Mouse (Mus musculus) ZHBTc4 (cell line): ENCODE results near the gene Guca1b.
"Not testable (repeated sequence)": the region's sequence is repeated elsewhere in the genome, so short reads cannot be mapped to it uniquely, and the experiment has no call there.

ENCODE experiments used
- DNase-seq: peaks from one replicate; pipeline ENCODE4 v3.0.0-alpha.2; 2011; ENCODE audit warnings: low read depth, low spot score

Gene Guca1b

DNA sequence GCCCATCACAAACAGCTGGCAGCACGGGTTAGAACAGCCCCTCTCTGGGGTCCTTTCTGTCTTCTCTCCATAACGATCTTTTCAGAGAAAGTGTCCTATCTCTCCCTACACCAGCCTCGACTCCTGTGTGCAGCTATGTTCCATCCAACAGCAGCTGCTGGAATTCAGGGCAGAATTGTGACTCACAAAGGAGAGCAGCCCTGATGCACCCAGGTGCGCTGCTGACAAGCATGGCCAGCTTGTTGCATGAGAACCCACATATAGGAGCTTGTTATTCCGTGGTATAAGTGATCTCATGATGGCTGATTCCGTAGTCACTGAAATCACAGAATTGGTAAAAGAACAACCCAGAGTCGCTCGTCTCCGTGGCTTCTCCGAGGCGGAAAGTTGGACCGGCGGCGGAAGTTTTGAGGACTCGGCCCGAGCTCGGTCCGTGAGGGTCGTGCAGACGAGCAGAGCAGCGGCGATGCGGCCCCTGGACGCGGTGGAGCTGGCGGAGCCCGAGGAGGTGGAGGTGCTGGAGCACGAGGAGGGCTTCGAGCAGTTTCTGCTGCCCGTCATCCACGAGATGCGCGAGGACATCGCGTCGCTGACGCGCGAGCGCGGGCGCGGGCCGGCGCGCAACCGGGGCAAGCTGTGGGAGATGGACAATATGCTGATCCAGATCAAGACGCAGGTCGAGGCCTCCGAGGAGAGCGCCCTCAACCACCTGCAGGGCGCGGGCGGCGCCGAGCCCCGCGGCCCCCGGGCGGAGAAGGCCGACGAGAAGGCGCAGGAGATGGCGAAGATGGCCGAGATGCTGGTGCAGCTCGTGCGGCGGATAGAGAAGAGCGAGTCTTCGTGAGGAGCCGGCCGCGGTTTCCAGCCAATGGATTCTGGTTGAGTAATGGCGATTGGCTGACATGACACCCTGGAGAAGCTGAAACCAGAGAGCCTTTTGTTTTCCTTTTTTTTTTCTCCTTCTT, 25.0 kb downstream of the Guca1b start:
- peak; percentile 32 for DNase-seq

DNA sequence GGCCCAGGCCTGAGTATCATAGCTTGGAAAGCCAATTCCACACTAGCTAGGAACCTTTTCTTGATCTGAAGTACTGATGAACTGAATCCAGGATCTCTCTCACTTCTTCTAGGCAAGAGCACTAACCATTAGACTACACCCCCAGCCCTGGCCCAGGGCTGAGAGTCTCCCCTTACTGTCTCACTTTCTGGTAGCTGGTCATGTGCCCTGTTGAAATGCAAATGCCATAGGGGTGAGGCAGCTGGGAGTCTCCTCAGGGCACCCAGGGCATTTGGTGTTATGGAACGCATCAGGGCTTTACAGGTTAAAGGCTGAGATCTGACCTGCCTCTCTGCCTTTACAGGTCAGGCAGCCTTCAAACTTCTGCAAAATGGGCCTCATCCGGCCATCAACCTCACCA, 35.0 kb downstream of the Guca1b start:
- peak; percentile 69 for DNase-seq

DNA sequence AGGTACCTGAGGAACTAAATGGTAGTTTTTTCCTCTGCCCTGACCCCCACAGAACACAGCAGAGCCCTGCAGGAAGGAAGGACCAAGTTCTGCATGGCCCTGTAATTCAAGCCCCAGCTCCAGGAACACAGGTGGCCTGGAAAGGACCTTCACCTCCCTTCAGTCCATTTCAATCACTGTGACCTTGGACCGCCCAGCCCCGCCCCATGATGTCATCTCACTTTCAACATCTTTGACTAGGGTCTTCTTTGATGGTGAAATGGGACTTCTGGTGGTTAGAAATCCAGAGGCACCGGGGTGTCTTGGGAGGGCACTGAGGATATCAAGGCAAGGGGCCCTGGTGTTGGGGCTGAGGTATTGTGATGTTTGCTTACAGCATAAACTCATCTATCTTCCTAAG, 36.4 kb downstream of the Guca1b start:
- peak; percentile 64 for DNase-seq

DNA sequence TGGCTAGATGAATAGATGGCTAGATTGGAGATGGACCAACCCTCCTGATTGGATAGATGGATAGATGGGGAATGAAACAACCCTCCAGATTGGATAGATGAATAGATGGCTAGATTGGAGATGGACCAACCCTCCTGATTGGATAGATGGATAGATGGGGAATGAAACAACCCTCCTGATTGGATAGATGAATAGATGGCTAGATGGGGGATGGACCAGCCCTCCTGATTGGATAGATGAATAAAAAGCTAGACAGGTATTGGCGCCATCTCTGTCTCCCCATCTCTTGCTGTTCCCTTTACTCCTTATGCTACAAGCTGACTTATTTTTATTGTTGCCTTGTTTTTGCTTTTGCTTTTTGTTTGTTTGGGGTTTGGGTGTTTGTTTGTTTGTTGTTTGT, 37.4 kb downstream of the Guca1b start:
- not testable (repeated sequence) for DNase-seq

DNA sequence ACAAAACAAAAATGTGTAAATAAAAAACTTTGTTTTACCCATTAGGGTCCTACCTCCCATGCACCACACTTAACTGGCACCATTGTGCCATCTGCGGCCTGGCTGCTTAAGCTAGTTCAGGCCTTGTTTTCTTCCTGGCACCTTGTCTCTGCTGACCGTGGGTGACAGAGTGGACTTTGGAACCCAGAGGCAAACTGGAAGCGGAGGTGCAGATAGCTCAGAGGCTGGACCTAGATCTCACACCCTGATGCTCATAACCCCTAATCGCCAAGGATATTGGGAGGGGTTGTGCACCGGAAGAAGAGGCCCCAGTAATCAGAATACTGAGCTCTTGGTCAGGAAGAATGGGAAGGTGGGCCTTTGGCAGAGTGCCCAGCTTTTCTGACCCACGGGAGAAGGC, 39.0 kb downstream of the Guca1b start:
- DNase-seq: no peak

DNA sequence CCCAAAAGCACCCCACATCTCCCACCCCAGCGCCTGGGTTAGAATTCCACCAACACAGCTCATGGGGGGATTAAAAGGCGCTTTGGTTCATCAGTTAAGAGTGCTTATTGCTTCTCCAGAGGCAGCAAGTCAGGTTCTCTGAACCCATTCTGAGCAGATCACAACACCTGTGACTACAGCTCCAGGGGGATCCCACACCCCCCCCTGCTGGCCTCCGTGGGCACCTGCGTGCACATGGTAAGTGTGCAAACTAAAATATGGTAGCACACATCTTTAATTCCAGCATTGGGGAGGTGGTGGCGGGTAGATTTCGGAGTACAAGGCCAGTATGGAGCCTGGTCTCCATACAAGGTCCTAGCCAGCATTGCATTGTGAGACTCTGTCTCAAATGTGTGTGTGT, 42.1 kb downstream of the Guca1b start:
- no peak for DNase-seq

DNA sequence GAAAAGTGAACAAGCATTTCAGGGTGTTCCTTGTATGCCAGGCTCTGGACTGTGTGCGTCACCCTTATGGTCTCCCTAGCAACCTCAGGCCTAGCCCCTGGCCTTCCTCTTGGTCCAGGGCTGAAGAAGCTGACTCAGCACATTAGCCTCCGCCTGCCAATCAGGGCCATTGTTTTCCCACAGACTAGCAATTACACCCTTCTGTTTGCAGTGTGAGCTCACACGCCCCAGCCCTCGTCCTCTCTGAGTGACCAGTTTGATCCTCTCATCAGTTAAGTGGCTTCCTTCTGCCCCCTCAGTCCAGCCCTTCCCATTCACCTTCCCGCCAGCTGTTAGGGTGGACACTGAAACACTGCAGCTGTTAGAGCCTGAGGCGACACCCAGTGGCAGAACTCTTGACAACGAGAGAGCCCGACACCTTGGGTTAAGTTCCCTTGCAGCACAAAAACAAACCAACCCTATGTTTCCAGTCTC, 43.7 kb downstream of the Guca1b start:
- DNase-seq: no peak

DNA sequence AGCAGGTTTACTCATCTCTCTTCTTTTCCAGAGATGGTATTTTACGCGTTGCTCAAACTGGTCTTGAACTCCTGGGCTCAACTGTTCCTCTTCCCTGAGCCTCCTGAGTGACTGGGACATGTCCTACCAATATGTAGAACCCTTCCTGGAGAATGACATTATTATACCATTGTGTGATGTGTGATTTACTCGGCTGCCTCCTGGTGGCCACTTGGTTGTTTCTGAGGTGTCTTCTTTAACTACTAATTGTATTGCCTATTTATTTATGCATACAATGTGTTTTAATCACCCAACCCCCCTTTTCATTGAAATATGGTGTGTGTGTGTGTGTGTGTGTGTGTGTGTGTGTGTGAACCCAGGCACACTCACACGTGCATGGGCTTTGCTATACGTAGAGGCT, 45.6 kb downstream of the Guca1b start:
- DNase-seq: peak; percentile 44

DNA sequence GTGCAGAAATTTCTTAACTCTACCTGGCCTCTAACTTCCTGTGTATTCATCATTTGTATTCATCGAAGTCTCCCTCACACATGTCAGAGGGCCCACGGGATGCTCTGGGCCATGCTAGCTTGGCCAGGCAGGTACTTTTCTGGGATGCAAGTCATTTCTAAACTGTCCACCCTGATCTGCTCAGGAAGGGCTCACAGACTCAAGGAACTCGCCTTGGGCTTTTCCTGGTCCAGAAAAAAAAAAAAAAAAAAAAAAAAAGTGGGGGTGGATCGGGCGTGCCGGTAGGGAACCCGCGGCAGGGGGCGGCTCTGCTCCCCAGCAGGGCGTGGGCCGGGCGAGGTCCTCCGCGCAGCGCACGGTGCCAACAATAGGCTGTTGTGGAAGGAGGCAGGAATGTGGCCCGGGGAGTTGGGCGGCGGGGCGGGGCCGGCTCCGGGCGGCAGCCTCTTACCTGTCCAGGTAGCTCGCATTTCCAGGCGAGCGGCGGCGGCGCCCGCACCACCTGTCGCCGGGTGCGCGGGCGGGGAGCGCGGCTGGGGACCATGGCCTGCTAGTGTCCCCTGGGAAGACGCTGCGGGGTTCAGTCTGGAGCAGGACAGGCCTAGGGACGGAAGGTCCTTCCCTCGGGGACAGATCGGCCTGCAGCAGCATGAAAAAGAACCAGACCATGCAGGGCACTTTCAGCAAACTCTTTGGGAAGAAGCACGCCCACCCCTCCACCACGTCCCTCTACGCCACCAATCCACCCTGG, 51.1 kb downstream of the Guca1b start, which contains the start of gene AI661453:
TSS of gene AI661453 (plus strand) at position 460 of the 751 bp plus-strand sequence.
- DNase-seq: peak; percentile 82

DNA sequence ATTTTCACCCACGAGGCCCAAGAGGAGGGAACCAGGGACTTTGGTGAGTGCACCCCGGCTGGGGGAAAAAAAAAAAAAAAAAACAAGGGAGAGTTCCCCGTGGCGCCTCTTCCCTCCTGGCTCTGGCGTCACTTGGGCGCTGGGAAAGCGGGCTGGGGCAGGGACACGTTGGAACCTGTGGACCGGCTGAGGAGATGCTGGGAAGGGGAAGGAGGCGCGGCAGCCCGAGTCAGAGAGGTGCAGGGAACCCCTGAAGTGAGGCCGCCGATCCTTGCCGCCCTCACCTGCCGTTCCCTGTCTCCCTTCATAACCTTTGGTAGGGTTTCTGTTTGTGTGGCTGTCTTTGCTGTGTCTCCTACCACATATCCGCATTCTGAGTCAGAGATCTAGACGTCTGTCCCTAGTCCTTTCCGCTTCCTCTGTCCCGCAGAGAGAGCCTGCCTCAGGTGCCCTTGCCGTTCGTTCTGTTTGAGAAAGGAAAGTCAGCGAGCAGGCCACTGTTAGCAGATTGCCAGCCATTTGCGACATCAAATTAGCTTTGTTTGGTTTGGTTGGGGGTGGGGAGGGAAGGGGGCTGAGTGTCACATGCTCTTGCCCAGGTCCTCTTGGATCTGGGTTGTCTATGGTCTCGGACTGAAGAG, 51.8 kb downstream of the Guca1b start, which contains the start of gene 1700001C19Rik:
TSS of gene 1700001C19Rik (minus strand) at position 470 of the 641 bp plus-strand sequence.
- DNase-seq: peak; percentile 62

DNA sequence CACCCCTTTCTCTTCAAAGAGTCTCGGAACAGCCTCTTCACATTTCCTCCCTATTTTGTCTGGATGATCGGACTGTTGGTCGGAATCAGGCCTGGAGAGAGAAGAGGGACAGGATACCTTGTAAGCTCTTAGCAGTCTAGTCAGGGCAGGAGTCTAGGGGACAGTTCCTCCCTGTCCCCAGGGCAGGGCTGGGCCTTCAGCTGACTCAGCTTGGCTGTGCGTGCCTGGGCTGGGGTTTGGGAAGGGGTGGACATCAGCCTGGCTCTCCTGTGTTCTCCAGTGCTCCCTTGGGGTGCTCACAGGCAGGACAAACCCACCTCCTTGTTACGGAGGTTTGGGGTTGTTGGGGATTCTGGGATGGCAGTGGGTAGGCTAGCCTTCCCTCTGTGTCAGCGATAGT, 53.4 kb downstream of the Guca1b start:
- no peak for DNase-seq

DNA sequence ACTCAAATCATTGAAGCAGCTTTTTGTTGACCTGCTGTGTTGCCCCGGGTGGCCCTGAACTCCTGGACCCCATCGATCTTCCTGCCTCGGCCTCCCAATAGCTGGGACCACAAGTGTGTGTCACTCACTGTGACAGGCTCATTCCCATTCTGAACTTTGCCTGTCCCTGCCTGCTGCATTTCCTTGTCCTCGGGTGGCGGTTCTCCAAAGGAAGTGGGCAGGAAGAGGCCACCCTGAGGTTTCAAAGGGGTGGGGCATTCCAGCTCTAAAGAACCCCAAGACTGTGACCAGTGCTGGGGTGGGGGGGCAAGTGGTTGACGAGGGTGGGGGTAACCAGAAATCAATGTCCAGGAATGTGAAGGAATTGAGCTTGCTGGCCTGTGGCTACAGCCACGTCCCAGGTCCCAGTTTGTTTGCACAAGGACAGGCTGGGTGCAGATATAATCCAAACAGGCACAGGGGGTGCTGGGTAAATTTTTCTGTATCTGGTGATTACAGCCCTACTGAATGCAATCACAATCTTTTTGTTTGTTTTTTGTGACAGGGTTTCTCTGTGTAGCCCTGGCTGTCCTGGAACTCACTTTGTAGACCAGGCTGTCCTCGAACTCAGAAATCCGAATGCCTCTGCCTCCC, 54.3 kb downstream of the Guca1b start:
- no peak for DNase-seq

DNA sequence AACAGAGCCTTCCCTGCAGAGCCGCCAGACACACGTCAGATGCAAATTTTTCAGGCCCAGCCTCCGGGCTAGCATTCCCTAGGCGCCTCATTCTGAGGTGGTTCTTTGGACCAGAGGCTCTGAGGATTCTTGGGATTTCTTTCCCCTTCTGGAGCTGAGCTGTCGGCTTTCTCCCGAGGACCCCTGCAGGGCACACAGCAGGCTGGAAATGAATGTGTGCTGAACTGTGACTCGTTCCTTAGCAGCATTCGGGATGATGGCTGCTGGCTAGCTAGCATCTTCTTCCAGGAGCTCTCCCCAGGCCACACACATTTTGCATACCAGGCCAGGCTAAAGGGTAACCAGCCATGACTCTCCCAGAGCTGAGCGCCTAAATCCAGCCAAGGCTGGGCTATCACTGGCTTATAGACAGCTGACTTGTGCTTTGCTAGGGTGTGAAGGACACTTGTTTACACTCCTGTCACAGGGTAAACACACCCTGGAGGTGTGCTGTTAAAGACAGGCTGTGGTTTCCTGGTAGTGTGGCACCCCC, 55.2 kb downstream of the Guca1b start:
- peak; percentile 92 for DNase-seq

DNA sequence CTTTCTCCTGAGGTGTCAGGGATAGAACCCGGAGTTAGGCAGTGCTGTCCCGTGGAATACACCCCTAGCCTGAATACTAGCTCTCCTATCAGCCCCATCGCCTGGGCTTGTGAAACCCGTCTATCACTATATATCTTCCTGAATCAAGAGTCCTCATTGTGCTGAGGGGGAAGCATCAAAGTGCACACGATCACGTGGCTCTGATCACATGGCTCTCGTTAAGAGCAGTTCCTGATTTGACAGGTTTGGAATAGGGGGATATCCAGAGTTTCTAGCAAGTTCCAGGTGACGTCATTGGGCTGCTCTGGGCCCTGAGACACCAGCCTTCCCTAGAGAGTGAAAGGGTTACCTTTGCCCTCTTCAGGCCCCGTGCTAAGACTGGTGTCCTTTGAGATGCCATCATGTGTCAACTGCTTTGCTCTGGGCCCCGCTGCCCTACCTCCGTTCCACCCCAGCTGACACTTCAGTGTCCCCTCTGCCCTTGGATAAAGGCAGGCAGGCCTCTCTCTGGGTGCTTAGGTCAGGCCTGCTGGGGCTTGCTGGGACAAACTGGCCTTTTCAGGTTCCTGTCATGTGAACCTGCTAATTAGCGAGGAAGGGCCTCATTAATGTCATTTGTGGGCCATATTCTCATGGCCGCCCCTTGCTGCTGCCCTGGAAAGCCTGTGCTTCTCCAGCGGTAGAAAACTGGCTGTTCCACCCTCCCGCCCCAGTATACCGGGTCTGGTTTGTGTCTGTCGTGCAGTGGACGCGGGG, 56.3 kb downstream of the Guca1b start:
- DNase-seq: no peak

DNA sequence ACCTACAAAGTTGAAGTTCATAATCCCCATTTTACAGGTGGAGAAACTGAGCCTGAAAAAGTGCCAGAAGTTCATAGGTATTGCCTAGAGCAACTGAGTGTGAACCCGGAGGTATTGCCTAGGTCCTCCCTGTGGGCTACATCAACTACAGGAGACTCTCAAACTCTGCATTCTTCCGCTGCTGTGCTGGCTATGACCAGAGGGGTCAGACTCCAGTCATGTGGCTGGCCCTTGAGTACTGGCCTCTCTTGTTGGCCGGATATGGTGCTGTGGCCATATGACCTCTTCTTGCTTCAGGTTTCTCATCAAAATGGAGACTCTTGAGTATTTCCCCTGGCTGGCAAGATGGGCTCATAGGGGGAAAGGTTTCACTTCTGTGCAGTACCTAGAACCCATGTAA, 57.1 kb downstream of the Guca1b start:
- no peak for DNase-seq
